ENCODE assay signal across 8 mouse cellular contexts in genomic region chr4:116053399-116053961, GRCm38 (mm10). TPM values are rescaled to one million over a fixed set of nuclear protein-coding genes. Genes with fewer than 3 reads are reported as not detected.
DNase-seq lines count a peak whose midpoint lies in the region; ATAC-seq lines count a peak whose summit lies in the region.

TSS of gene Nsun4 (minus strand) at chr4:116053876.

- H3K4me3 ChIP-seq in heart, embryonic 14.5 days (ENCODE audit: control insufficient read depth in 1 of 2, insufficient read depth in 1 of 2, low read depth in 1 of 2, low read length in 2 of 2), result peak within 1 kb of the TSS; percentile 67 to 72
- H3K4me3 ChIP-seq in liver, embryonic 13.5 days (replicated peaks), result peak within 1 kb of the TSS; percentile 73
- peak within 1 kb of the TSS; percentile 67 for H3K4me3 ChIP-seq in stomach, embryonic 16.5 days (replicated peaks; ENCODE audit: low read length)

- peaks cover 5 to 10% of the 10 kb centered on the region in 2 experiments; a peak in 3 of 4 replicates for H3K4me1 ChIP-seq in heart, embryonic 14.5 days (ENCODE audit: control insufficient read depth in 2 of 2, insufficient read depth in 2 of 2, low read length in 2 of 2)
- H3K4me1 ChIP-seq in liver, embryonic 13.5 days (replicated peaks), result peaks cover 30% of the 10 kb centered on the region
- H3K4me1 ChIP-seq in stomach, embryonic 16.5 days (ENCODE audit: control insufficient read depth, insufficient read depth, low read length), result peaks cover 8% of the 10 kb centered on the region

- peak within 1 kb of the TSS; percentile 95 to 96 for H3K27ac ChIP-seq in heart, embryonic 14.5 days (replicated peaks in 1 of 2; ENCODE audit: control insufficient read depth in 1 of 2, insufficient read depth in 1 of 2, low read depth in 2 of 2, low read length in 2 of 2)
- peak within 1 kb of the TSS; percentile 96 for H3K27ac ChIP-seq in liver, embryonic 13.5 days
- peak within 1 kb of the TSS; percentile 97 for H3K27ac ChIP-seq in stomach, embryonic 16.5 days (ENCODE audit: low read length)

- H3K27me3 ChIP-seq in heart, embryonic 14.5 days (ENCODE audit: control insufficient read depth, insufficient read depth, low read length), result no peaks in the 10 kb centered on the region
- no peaks in the 10 kb centered on the region for H3K27me3 ChIP-seq in liver, embryonic 13.5 days
- H3K27me3 ChIP-seq in stomach, embryonic 16.5 days (ENCODE audit: control insufficient read depth, insufficient read depth, low read length), result no peaks in the 10 kb centered on the region

- peak within 1 kb of the TSS; percentile 80 for H3K9ac ChIP-seq in heart, embryonic 14.5 days (ENCODE audit: low read length)
- peak within 1 kb of the TSS; percentile 74 for H3K9ac ChIP-seq in liver, embryonic 13.5 days
- peak within 1 kb of the TSS; percentile 72 for H3K9ac ChIP-seq in stomach, embryonic 16.5 days (ENCODE audit: low read length)

- peak within 1 kb of the TSS; percentile 97 for H3K4me2 ChIP-seq in heart, embryonic 14.5 days (ENCODE audit: low read length)
- H3K4me2 ChIP-seq in liver, embryonic 13.5 days, result peak within 1 kb of the TSS; percentile 93
- H3K4me2 ChIP-seq in stomach, embryonic 16.5 days (ENCODE audit: low read depth, low read length), result peak within 1 kb of the TSS; percentile 94

- H3K36me3 ChIP-seq in heart, embryonic 14.5 days (ENCODE audit: control insufficient read depth, insufficient read depth, low read length), result no peaks in the 10 kb centered on the region
- H3K36me3 ChIP-seq in liver, embryonic 13.5 days, result 0 out of 2 replicates have a peak, but pooled peaks cover under 1% of the 10 kb centered on the region
- no peaks in the 10 kb centered on the region for H3K36me3 ChIP-seq in stomach, embryonic 16.5 days (ENCODE audit: control insufficient read depth, insufficient read depth, low read length)

- H3K9me3 ChIP-seq in heart, embryonic 14.5 days (ENCODE audit: control insufficient read depth, low read length), result no peaks in the 10 kb centered on the region
- H3K9me3 ChIP-seq in liver, embryonic 13.5 days (replicated peaks), result no peaks in the 10 kb centered on the region
- no peaks in the 10 kb centered on the region for H3K9me3 ChIP-seq in stomach, embryonic 16.5 days (replicated peaks; ENCODE audit: control insufficient read depth, low read length)

- WGBS in heart, embryonic 14.5 days, result under 1% methylated on average over 35 of the region's 35 CpGs
- under 1% methylated on average over 35 of the region's 35 CpGs for WGBS in liver, embryonic 13.5 days (ENCODE audit: insufficient replicate concordance)
- WGBS in stomach, embryonic 16.5 days, result under 1% methylated on average over 35 of the region's 35 CpGs

- DNase-seq in c-Kit-negative CD71-positive TER-119-positive erythroid progenitor cells, embryonic 14.5 days (ENCODE audit: low read depth, low spot score), result peak; percentile 79
- peak; percentile 94 for DNase-seq in fibroblast of lung, adult 2 months (ENCODE audit: low read depth)
- peak; percentile 94 for DNase-seq in kidney, postnatal 14 days
- peak; percentile 88 for DNase-seq in liver, embryonic 13.5 days
- DNase-seq in neural tube, embryonic 10.5 days (ENCODE audit: extremely low spot score, low spot score), result peak; percentile 85

- ATAC-seq in CD4-positive, CD25-positive, alpha-beta regulatory T cell, adult 4 months, result peak; percentile 92
- peak; percentile 90 for ATAC-seq in heart, embryonic 14.5 days (ENCODE audit: insufficient number of reproducible peaks, insufficient read depth, low FRiP score, low read depth)
- ATAC-seq in liver, embryonic 13.5 days (ENCODE audit: low read depth), result peak; percentile 97
- ATAC-seq in stomach, embryonic 16.5 days (ENCODE audit: insufficient read depth, low FRiP score), result peak; percentile 96

RNA-seq across cellular contexts. Expression of gene Nsun4, which starts in this region (rescaled TPM):
- polyA plus RNA-seq in CD4-positive, CD25-positive, alpha-beta regulatory T cell, adult 4 months (2017; shearing (Covaris generic)), result 10 to 100 TPM; 24.1 to 32.9 TPM
- 30.3 and 30.5 TPM in 2 replicates for polyA plus RNA-seq in heart, embryonic 14.5 days (2014; fragmentation: Nextera tagmentation; extraction: Ambion mirVana)
- 9.4 and 11.2 TPM in 2 replicates for polyA plus RNA-seq in liver, embryonic 13.5 days (2015; fragmentation: Nextera tagmentation; extraction: Ambion mirVana)
- 18.5 and 18.8 TPM in 2 replicates for polyA plus RNA-seq in stomach, embryonic 16.5 days (2015; fragmentation: Nextera tagmentation; extraction: Ambion mirVana)

Comparison
In these comparisons a context has a peak if more than half of its experiments do, and no peak if none do; other contexts are left out.
1. Peak in every context shown above with its lines: DNase-seq, ATAC-seq, H3K4me3 ChIP-seq and H3K27ac ChIP-seq.